Mouse (Mus musculus) CD4-positive helper T cell, adult 2 months (primary cell): ENCODE data around the gene Lrmda.

Experiments
- DNase-seq: peaks from one replicate; pipeline ENCODE4 v3.0.0-alpha.2; 2012; ENCODE audit warnings: low read depth, missing footprints, low spot score

The Lrmda gene

GRCm38 (mm10) chr14:22649985-22650984, 630.8 kb downstream of the Lrmda start:
- no peak for DNase-seq

GRCm38 (mm10) chr14:22651131-22651952, 631.8 kb downstream of the Lrmda start:
- DNase-seq = no peak

DNA sequence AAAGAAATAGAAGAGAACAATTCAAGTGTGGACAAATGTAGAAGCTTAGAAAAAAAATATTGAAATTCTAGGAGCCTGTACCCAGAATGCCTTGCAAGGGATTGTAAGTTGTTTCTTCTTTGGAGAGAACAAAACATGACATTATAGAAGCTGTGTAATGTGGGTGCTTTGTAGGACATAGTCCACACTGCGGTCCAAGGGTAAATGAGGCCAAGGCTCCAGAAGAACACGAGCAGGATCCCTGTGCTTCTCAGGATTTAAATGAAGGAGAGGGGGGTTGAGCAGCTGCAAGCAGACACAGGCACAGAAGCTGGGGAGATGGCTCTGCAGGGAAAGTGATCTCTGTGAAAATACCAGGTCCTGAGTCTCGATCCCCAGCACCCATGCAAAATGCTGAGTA, 643.0 kb downstream of the Lrmda start:
- no peak for DNase-seq

DNA sequence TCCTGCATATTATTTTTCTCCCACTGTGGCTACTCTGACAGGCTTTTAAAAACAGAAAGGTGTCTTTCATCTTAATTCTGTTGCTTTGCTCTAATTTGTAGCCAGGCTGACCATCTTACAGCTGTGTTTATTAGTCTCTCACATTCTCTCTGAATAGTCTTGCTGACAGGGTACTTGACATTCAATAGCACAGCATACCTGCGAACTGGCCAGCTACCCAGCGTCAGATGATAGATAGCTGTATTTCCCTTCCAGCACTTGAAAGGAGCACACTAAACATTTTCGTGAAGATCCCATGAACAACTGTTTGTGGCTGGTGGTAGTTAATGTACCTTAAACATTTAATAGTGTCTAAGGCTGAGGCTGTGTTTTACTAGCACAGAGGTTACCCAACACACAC, 646.9 kb downstream of the Lrmda start:
- no peak for DNase-seq

DNA sequence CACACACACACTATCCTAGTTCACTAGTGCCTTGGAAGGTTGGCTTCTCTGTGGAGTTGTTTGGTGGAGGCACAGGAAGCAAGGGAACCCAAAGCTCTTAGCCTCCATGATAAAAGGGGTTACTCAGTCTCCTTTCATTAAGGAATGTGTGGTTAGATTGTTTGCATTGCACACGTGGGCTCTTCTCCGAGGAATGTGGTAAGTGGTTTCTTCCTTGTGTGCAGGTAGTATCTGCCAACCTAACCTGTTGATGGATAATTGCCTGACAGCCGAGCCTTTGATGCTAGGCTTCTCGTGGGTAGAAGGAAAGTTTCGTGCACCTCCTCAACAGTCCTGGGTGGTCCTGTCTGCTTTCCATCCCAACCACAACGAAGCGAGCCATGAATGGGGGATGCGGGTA, 648.8 kb downstream of the Lrmda start:
- DNase-seq = no peak

GRCm38 (mm10) chr14:22668711-22669110, 649.2 kb downstream of the Lrmda start:
- DNase-seq = no peak

GRCm38 (mm10) chr14:22673581-22673980, 654.1 kb downstream of the Lrmda start:
- no peak for DNase-seq

DNA sequence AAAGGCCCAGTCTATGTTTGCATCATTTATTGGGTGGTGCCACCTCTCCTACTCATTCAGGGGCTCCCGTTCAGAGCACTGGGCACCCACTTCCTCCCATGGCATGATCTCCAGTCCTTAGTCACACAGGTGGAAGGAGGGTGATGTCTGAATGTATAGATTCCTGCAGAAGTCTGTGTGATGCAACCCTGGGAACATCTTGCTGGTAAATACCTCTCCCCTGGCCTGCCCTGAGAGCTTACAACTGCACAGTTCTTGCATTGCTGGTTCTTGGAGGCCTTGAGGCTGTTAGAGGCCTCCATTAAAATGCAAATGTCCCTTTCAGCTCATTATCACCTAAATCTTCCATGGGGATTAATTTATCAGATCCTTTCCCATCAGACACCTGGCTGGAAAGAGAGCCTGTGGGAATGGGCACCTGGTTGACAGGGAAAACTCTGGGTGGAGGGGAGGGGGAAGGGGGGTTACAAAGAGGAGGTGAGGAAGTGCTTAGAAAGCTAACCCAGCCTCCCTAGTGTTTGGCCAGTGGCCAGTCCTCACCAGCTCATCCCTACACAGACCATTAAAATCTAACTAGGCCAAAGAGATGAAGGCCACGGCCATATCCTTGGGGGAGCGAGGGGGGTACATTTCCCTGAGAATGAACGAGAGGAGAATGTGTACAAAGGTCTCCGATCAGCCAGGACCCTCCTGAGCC, 659.6 kb downstream of the Lrmda start:
- no peak for DNase-seq

DNA sequence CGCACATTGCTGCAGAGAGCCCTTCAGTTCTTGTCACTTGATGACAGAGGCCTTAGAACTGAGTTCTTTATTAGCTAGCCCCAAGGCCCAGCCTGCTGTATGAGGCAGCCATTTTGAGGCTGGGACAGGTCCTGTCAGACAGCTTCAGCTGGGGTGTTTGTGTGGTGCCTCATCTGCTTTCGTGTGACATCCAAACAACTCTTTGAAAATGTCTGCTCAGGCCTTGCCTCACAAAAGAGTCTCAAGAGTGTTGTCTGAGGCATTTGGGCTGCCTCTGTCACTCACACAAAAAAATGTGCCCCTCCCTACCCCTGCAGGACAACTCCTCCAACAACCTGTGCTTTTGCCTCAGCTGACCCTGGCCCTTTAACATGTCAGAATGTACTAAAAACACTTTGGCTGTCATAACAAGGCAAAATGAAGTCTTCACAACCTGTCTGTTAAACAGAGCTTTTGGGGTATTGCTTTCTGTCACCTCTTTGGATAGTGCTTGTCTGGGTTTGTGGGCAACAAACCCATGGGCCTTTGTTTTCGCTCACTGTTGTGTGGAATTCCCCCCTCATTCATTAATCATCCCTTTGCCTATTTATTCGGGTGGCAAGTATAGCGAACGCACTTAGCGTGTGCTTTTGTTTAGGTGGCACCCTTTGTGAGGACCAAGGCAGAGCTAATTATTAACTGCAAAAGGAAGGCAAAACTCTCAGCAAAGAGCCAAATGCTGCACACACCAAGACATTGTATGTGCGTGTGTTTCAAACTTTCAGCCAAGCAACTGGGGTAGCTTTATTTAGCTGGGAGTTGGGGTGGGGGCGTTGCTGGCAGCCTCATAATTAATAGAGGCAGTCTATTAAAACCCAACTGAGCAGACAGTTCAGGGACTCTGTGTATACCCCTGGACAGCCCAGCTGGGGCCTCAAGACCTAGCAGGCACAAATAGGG, 660.5 kb downstream of the Lrmda start:
- DNase-seq = no peak

DNA sequence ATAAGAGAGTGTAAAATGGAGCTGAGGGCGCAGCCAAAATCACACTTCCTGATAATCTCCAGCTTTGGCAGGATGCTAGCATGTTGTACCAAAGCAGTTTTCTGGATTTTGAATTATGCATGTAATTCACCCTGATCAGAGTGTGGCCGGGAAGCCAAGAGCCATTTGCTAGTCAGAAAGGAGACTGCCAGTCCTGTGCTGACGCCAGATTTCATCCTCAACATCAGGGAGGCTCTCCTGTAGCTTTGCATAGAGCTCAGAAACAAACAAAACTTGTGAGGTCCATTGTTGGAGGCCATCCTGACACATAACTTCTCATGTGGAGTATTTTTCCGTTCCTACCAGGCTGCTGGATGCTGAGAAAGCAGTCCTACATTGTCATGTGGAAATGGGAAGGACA, 667.4 kb downstream of the Lrmda start:
- no peak for DNase-seq

- no peak for DNase-seq
These were observed 668.9 kb downstream of the Lrmda start for GRCm38 (mm10) chr14:22688399-22688798.

DNA sequence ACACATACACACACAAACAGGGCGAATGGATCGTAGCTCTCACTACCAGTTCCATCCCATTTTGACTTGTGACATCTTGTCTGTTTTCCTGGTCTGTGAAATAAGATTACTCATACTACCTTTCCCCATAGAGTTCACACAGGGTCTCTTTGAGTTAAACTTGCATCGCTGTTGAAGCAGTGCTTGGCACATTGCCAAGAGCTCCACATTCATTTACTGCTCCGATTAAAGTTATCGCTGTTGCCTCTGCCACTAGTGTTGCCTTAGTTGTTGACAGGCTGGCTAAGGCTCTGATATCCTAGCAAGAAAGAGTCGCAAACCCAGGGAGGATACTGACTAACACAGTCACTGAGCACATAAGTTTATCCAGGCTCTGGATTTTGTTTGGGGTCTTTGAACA, 675.9 kb downstream of the Lrmda start:
- no peak for DNase-seq

- no peak for DNase-seq
These were observed 676.4 kb downstream of the Lrmda start for GRCm38 (mm10) chr14:22695931-22696365.

GRCm38 (mm10) chr14:22700236-22700635, 680.7 kb downstream of the Lrmda start:
- DNase-seq = no peak

GRCm38 (mm10) chr14:22700690-22701089, 681.2 kb downstream of the Lrmda start:
- DNase-seq = no peak

GRCm38 (mm10) chr14:22707958-22708701, 688.6 kb downstream of the Lrmda start:
- DNase-seq = no peak

- no peak for DNase-seq
These were observed 690.7 kb downstream of the Lrmda start for GRCm38 (mm10) chr14:22710071-22710661.

GRCm38 (mm10) chr14:22712388-22712787, 692.9 kb downstream of the Lrmda start:
- no peak for DNase-seq

DNA sequence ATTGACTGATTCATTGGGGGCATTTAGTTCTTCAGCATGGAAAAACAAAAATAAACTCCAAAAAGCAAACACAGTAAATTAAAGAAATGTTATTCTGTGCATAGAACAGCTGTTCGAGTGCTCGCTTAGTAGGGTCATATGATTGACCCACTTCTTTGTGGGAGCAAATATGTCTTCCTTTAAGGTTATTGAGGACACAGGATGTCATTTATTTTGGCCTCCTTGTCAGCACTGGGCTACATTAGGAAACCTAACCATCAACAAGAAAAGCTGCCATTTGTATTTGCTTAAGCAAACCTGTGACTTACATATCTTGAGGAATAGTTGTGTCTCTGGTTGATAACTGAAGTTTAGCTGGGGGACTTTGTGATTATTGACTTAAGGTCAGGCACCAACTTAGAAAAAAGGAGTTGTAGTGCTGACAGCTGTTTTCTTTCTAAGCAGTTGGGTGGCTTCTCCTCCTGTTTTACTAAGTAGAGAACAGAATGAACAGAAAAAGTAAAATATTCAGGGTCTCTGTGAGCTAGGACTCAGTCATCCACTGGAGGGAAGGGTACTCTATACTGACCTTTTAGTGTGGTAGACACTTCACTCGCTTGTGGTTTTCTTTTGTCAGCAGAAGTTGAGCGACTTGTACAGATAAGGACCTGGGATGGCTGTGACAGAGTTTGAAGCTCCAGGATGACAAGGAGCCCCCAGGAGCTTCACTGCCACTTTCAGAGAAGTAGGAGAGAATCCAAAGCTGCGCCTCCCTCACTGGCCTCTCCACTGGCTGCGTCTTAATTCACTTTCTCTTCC, 696.3 kb downstream of the Lrmda start:
- no peak for DNase-seq
